Mouse (Mus musculus): ENCODE measurements around the gene Gatm. TPM values are rescaled to one million over a fixed set of nuclear protein-coding genes. Genes with fewer than 3 reads are reported as not detected.

Gatm gene
- polyA plus RNA-seq, 1 experiment from 2014 or later = 30.6 TPM

- no peak overlapping the region for H3K4me2 ChIP-seq (ENCODE audit: low read depth, low read length)
- H3K9ac ChIP-seq (replicated peaks) = no peak overlapping the region
- WGBS (ENCODE audit: insufficient replicate concordance) = 72% methylated on average over 6 of the region's 6 CpGs
- H3K9me3 ChIP-seq (ENCODE audit: low read length) = no peaks in the 10 kb centered on the region
- TF ChIP-seq EP300 (IDR thresholded peaks at IDR 0.05; ENCODE audit: low read depth) (no peak), CTCF (IDR thresholded peaks at IDR 0.05; ENCODE audit: low read depth) (no peak)
- no peak overlapping the region for H3K27ac ChIP-seq (ENCODE audit: low read depth)
- no peaks in the 10 kb centered on the region for H3K4me1 ChIP-seq (ENCODE audit: insufficient read depth)
- ATAC-seq (no peak), DNase-seq (no peak)
- no peaks in the 10 kb centered on the region for H3K27me3 ChIP-seq (ENCODE audit: insufficient read depth, low read length)
- no peaks in the 10 kb centered on the region for H3K36me3 ChIP-seq (replicated peaks; ENCODE audit: insufficient read depth, low read length)
- H3K4me3 ChIP-seq (ENCODE audit: low read depth, low read length) = no peak overlapping the region
Measured at GRCm38 (mm10) chr2:122617792-122618191, 6.7 kb upstream of the Gatm start.

GRCm38 (mm10) chr2:122616237-122616636 is 5.1 kb upstream of the Gatm start:
- no peaks in the 10 kb centered on the region for H3K27me3 ChIP-seq (ENCODE audit: insufficient read depth, low read length)
- DNase-seq (no peak), ATAC-seq (no peak)
- H3K4me1 ChIP-seq (ENCODE audit: insufficient read depth) = no peaks in the 10 kb centered on the region
- 79% methylated on average over 6 of the region's 6 CpGs for WGBS (ENCODE audit: insufficient replicate concordance)
- TF ChIP-seq EP300 (IDR thresholded peaks at IDR 0.05; ENCODE audit: low read depth) (no peak), CTCF (IDR thresholded peaks at IDR 0.05; ENCODE audit: low read depth) (no peak)
- H3K9ac ChIP-seq (replicated peaks) = no peak overlapping the region
- H3K27ac ChIP-seq (ENCODE audit: low read depth) = no peak overlapping the region
- no peaks in the 10 kb centered on the region for H3K36me3 ChIP-seq (replicated peaks; ENCODE audit: insufficient read depth, low read length)
- H3K4me3 ChIP-seq (ENCODE audit: low read depth, low read length) = no peak overlapping the region
- H3K9me3 ChIP-seq (ENCODE audit: low read length) = no peaks in the 10 kb centered on the region
- no peak overlapping the region for H3K4me2 ChIP-seq (ENCODE audit: low read depth, low read length)

GRCm38 (mm10) chr2:122611654-122611973 is 511 bp upstream of the Gatm start:
- Histone ChIP-seq H3K27ac (ENCODE audit: low read depth) (no peak overlapping the region), H3K9ac (replicated peaks) (no peak overlapping the region), H3K27me3 (ENCODE audit: insufficient read depth, low read length) (peaks cover 6% of the 10 kb centered on the region; the same call in 1 of the 2 replicates), H3K9me3 (ENCODE audit: low read length) (no peaks in the 10 kb centered on the region), H3K4me2 (ENCODE audit: low read depth, low read length) (peak overlapping the region; percentile 74), H3K4me1 (ENCODE audit: insufficient read depth) (peaks cover 5% of the 10 kb centered on the region), H3K36me3 (replicated peaks; ENCODE audit: insufficient read depth, low read length) (no peaks in the 10 kb centered on the region), H3K4me3 (ENCODE audit: low read depth, low read length) (peak overlapping the region; percentile 51; the same call in 1 of the 2 replicates)
- WGBS (ENCODE audit: insufficient replicate concordance) = 93% methylated on average over 4 of the region's 4 CpGs
- DNase-seq = no peak
- 0 out of 2 replicates have a peak, but pooled peaks have one; percentile 18 for ATAC-seq
- TF ChIP-seq CTCF (IDR thresholded peaks at IDR 0.05; ENCODE audit: low read depth) (no peak), EP300 (IDR thresholded peaks at IDR 0.05; ENCODE audit: low read depth) (no peak)

- TF ChIP-seq EP300 (IDR thresholded peaks at IDR 0.05; ENCODE audit: low read depth) = no peak
- no peak for TF ChIP-seq CTCF (IDR thresholded peaks at IDR 0.05; ENCODE audit: low read depth)
- Histone ChIP-seq H3K4me1 (ENCODE audit: insufficient read depth) (peaks cover 5% of the 10 kb centered on the region), H3K4me2 (ENCODE audit: low read depth, low read length) (no peak overlapping the region), H3K4me3 (ENCODE audit: low read depth, low read length) (no peak overlapping the region), H3K36me3 (replicated peaks; ENCODE audit: insufficient read depth, low read length) (no peaks in the 10 kb centered on the region), H3K27me3 (ENCODE audit: insufficient read depth, low read length) (peaks cover 6% of the 10 kb centered on the region; the same call in 1 of the 2 replicates), H3K9ac (replicated peaks) (no peak overlapping the region), H3K27ac (ENCODE audit: low read depth) (no peak overlapping the region), H3K9me3 (ENCODE audit: low read length) (no peaks in the 10 kb centered on the region)
- ATAC-seq (no peak), DNase-seq (no peak)
- 74% methylated on average over 9 of the region's 9 CpGs for WGBS (ENCODE audit: insufficient replicate concordance)
Measured at GRCm38 (mm10) chr2:122608820-122609219, 2.3 kb downstream of the Gatm start.

GRCm38 (mm10) chr2:122605829-122606228 is 5.3 kb downstream of the Gatm start:
- WGBS (ENCODE audit: insufficient replicate concordance) = 78% methylated on average over 5 of the region's 5 CpGs
- TF ChIP-seq CTCF (IDR thresholded peaks at IDR 0.05; ENCODE audit: low read depth) (no peak), EP300 (IDR thresholded peaks at IDR 0.05; ENCODE audit: low read depth) (no peak)
- Histone ChIP-seq H3K27ac (ENCODE audit: low read depth) (no peak overlapping the region), H3K4me1 (ENCODE audit: insufficient read depth) (peaks cover 3% of the 10 kb centered on the region), H3K4me2 (ENCODE audit: low read depth, low read length) (no peak overlapping the region), H3K27me3 (ENCODE audit: insufficient read depth, low read length) (peaks cover 3% of the 10 kb centered on the region; the same call in 1 of the 2 replicates), H3K9me3 (ENCODE audit: low read length) (no peaks in the 10 kb centered on the region), H3K4me3 (ENCODE audit: low read depth, low read length) (no peak overlapping the region), H3K36me3 (replicated peaks; ENCODE audit: insufficient read depth, low read length) (no peaks in the 10 kb centered on the region), H3K9ac (replicated peaks) (no peak overlapping the region)
- no peak for DNase-seq
- ATAC-seq = no peak

- ATAC-seq = no peak
- 83% methylated on average over 2 of the region's 2 CpGs for WGBS (ENCODE audit: insufficient replicate concordance)
- TF ChIP-seq EP300 (IDR thresholded peaks at IDR 0.05; ENCODE audit: low read depth) (no peak), CTCF (IDR thresholded peaks at IDR 0.05; ENCODE audit: low read depth) (no peak)
- Histone ChIP-seq H3K36me3 (replicated peaks; ENCODE audit: insufficient read depth, low read length) (no peaks in the 10 kb centered on the region), H3K27ac (ENCODE audit: low read depth) (no peak overlapping the region), H3K4me2 (ENCODE audit: low read depth, low read length) (no peak overlapping the region), H3K27me3 (ENCODE audit: insufficient read depth, low read length) (no peaks in the 10 kb centered on the region), H3K4me3 (ENCODE audit: low read depth, low read length) (no peak overlapping the region), H3K4me1 (ENCODE audit: insufficient read depth) (no peaks in the 10 kb centered on the region), H3K9ac (replicated peaks) (no peak overlapping the region), H3K9me3 (ENCODE audit: low read length) (no peaks in the 10 kb centered on the region)
- no peak for DNase-seq
Measured at GRCm38 (mm10) chr2:122601354-122601753, 9.7 kb downstream of the Gatm start.

- Histone ChIP-seq H3K9ac (replicated peaks) (no peak overlapping the region), H3K36me3 (replicated peaks; ENCODE audit: insufficient read depth, low read length) (no peaks in the 10 kb centered on the region), H3K27me3 (ENCODE audit: insufficient read depth, low read length) (no peaks in the 10 kb centered on the region), H3K4me3 (ENCODE audit: low read depth, low read length) (no peak overlapping the region), H3K27ac (ENCODE audit: low read depth) (no peak overlapping the region), H3K4me1 (ENCODE audit: insufficient read depth) (no peaks in the 10 kb centered on the region), H3K9me3 (ENCODE audit: low read length) (no peaks in the 10 kb centered on the region), H3K4me2 (ENCODE audit: low read depth, low read length) (no peak overlapping the region)
- DNase-seq (no peak), ATAC-seq (no peak)
- TF ChIP-seq EP300 (IDR thresholded peaks at IDR 0.05; ENCODE audit: low read depth) = no peak
- no peak for TF ChIP-seq CTCF (IDR thresholded peaks at IDR 0.05; ENCODE audit: low read depth)
- WGBS (ENCODE audit: insufficient replicate concordance) = 70% methylated on average over 2 of the region's 2 CpGs
Measured at GRCm38 (mm10) chr2:122599736-122600135, 11.4 kb downstream of the Gatm start.
